Mouse (Mus musculus) midbrain, postnatal 0 days (tissue): ENCODE measurements around the gene Ehd2. TPM values are rescaled to one million over a fixed set of nuclear protein-coding genes. Genes with fewer than 3 reads are reported as not detected.

Experiments used
- ATAC-seq: fragments of 200-750 bp; cut with Nextera tagmentation; 2 replicates; pipeline ENCODE4 v1.8.0; 2017; ENCODE audit warnings: moderate number of reproducible peaks, mild to moderate bottlenecking, moderate TSS enrichment, moderate library complexity; ENCODE audit not compliant: low FRiP score
- DNase-seq: peaks from one replicate; pipeline ENCODE4 v3.0.0-alpha.2; 2015; ENCODE audit warnings: low spot score
- H3K27ac ChIP-seq: fragments of 300-500 bp; sonication (generic); 2 replicates; pipeline ENCODE4 v1.5.1; 2014; ENCODE audit warnings: low read depth, mild to moderate bottlenecking, low read length, mixed read lengths
- H3K27me3 ChIP-seq: fragments of 300-500 bp; sonication (generic); 2 replicates; pipeline ENCODE4 v1.6.1; 2014; ENCODE audit warnings: low read length, control low read depth, mixed read lengths; ENCODE audit not compliant: insufficient read depth
- H3K36me3 ChIP-seq: fragments of 300-500 bp; sonication (generic); 2 replicates; pipeline ENCODE4 v1.6.1; 2014; ENCODE audit warnings: low read length, control low read depth, mixed read lengths; ENCODE audit not compliant: insufficient read depth
- H3K4me1 ChIP-seq: fragments of 300-500 bp; sonication (generic); 2 replicates; pipeline ENCODE4 v1.6.1; 2014; ENCODE audit warnings: mild to moderate bottlenecking, control low read depth, antibody characterized with exemption, low read length, mixed read lengths; ENCODE audit not compliant: insufficient read depth
- H3K4me2 ChIP-seq: fragments of 300-500 bp; sonication (generic); 2 replicates; pipeline ENCODE4 v1.6.1; 2014; ENCODE audit warnings: low read depth, mild to moderate bottlenecking, low read length, mixed read lengths; ENCODE audit not compliant: poor library complexity, severe bottlenecking
- H3K4me3 ChIP-seq: fragments of 300-500 bp; sonication (generic); 2 replicates; pipeline ENCODE4 v1.5.1; 2014; ENCODE audit warnings: low read depth, mild to moderate bottlenecking, low read length, moderate library complexity
- H3K9ac ChIP-seq: fragments of 300-500 bp; sonication (generic); replicated peaks from 2 replicates; pipeline ENCODE4 v1.6.1; 2014; ENCODE audit warnings: mild to moderate bottlenecking, low read length, moderate library complexity, mixed read lengths; ENCODE audit not compliant: poor library complexity, severe bottlenecking
- H3K9me3 ChIP-seq: fragments of 300-500 bp; sonication (generic); 2 replicates; pipeline ENCODE4 v1.6.1; 2016; ENCODE audit warnings: low read length, control low read depth
- CTCF ChIP-seq: IDR thresholded peaks from 2 replicates; pipeline ENCODE4 v1.5.1; 2016; ENCODE audit warnings: antibody characterized with exemption, mild to moderate bottlenecking
- WGBS: fragments of 180-500 bp; shearing (Covaris S2); extraction: QIAGEN DNeasy Blood & Tissue Kit; methylation state at CpG from one replicate; pipeline ENCODE4 v1.1.7; 2014; 5-methylcytosine and 5-hydroxymethylcytosine counted together
- polyA plus RNA-seq: library from polyadenylated mRNA; unstranded; fragments of >200 nt; fragmentation: Nextera tagmentation; extraction: Ambion mirVana; gene quantifications from 2 replicates; pipeline ENCODE4 v1.2.1, GENCODE M21; 2015
- total RNA-seq: library from RNA; depleted of rRNA; stranded (reverse); fragments of >200 nt; gene quantifications from 2 replicates; pipeline ENCODE4 v1.2.3, GENCODE M21; 2014

Gene Ehd2
- total and polyA plus RNA-seq, 2 experiments from 2014 or later, result 3.9 to 5.9 TPM

GRCm38 (mm10) chr7:16011418-16012085, 44.2 kb upstream of the Ehd2 start:
- WGBS, result 89% methylated on average over 7 of the region's 7 CpGs
- no peak for TF ChIP-seq CTCF
- no peaks in the 10 kb centered on the region for H3K27me3 ChIP-seq
- no peak overlapping the region for H3K9ac ChIP-seq
- DNase-seq (no peak), ATAC-seq (no peak)
- no peak overlapping the region for H3K27ac ChIP-seq
- H3K4me3 ChIP-seq, result no peak overlapping the region
- H3K4me1 ChIP-seq, result no peaks in the 10 kb centered on the region
- no peak overlapping the region for H3K4me2 ChIP-seq
- H3K9me3 ChIP-seq, result no peaks in the 10 kb centered on the region
- H3K36me3 ChIP-seq, result no peaks in the 10 kb centered on the region

GRCm38 (mm10) chr7:16010649-16011048, 43.3 kb upstream of the Ehd2 start:
- Histone ChIP-seq H3K36me3 (no peaks in the 10 kb centered on the region), H3K4me1 (no peaks in the 10 kb centered on the region), H3K4me3 (no peak overlapping the region), H3K27ac (no peak overlapping the region), H3K27me3 (no peaks in the 10 kb centered on the region), H3K9ac (no peak overlapping the region), H3K4me2 (no peak overlapping the region), H3K9me3 (no peaks in the 10 kb centered on the region)
- DNase-seq, result no peak
- 72% methylated on average over 5 of the region's 5 CpGs for WGBS
- ATAC-seq, result no peak
- TF ChIP-seq CTCF, result no peak

GRCm38 (mm10) chr7:16009636-16010035, 42.3 kb upstream of the Ehd2 start:
- DNase-seq (no peak), ATAC-seq (no peak)
- TF ChIP-seq CTCF, result no peak

GRCm38 (mm10) chr7:16005020-16005419, 37.7 kb upstream of the Ehd2 start:
- ATAC-seq (no peak), DNase-seq (peak; percentile 12)
- no peak overlapping the region for H3K27ac ChIP-seq
- no peaks in the 10 kb centered on the region for H3K4me1 ChIP-seq
- H3K27me3 ChIP-seq, result no peaks in the 10 kb centered on the region
- 65% methylated on average over 3 of the region's 3 CpGs for WGBS
- H3K4me2 ChIP-seq, result no peak overlapping the region
- H3K9me3 ChIP-seq, result no peaks in the 10 kb centered on the region
- no peak overlapping the region for H3K9ac ChIP-seq
- TF ChIP-seq CTCF, result no peak
- no peaks in the 10 kb centered on the region for H3K36me3 ChIP-seq
- no peak overlapping the region for H3K4me3 ChIP-seq

More at GRCm38 (mm10) chr7:16009636-16010035, 42.3 kb upstream of the Ehd2 start:
- no peak overlapping the region for H3K27ac ChIP-seq
- WGBS, result 77% methylated on average over 7 of the region's 7 CpGs
- H3K27me3 ChIP-seq, result no peaks in the 10 kb centered on the region
- H3K9me3 ChIP-seq, result no peaks in the 10 kb centered on the region
- H3K36me3 ChIP-seq, result no peaks in the 10 kb centered on the region
- no peak overlapping the region for H3K4me2 ChIP-seq
- H3K9ac ChIP-seq, result no peak overlapping the region
- no peaks in the 10 kb centered on the region for H3K4me1 ChIP-seq
- no peak overlapping the region for H3K4me3 ChIP-seq

GRCm38 (mm10) chr7:16004177-16004856, 37.0 kb upstream of the Ehd2 start:
- WGBS, result 50% methylated on average over 12 of the region's 12 CpGs
- no peak for DNase-seq

GRCm38 (mm10) chr7:16003032-16003431, 35.7 kb upstream of the Ehd2 start:
- no peaks in the 10 kb centered on the region for H3K4me1 ChIP-seq
- ATAC-seq (no peak), DNase-seq (no peak)
- no peaks in the 10 kb centered on the region for H3K27me3 ChIP-seq
- 0 out of 2 replicates have a peak overlapping the region, but pooled peaks have one; percentile 6 for H3K27ac ChIP-seq
- H3K36me3 ChIP-seq, result no peaks in the 10 kb centered on the region; the same call in 1 of the 2 replicates
- WGBS, result 88% methylated on average over 4 of the region's 4 CpGs
- H3K4me3 ChIP-seq, result no peak overlapping the region
- no peak overlapping the region for H3K4me2 ChIP-seq
- H3K9ac ChIP-seq, result no peak overlapping the region
- no peak for TF ChIP-seq CTCF
- no peaks in the 10 kb centered on the region for H3K9me3 ChIP-seq

More at GRCm38 (mm10) chr7:16004177-16004856, 37.0 kb upstream of the Ehd2 start:
- Histone ChIP-seq H3K9ac (no peak overlapping the region), H3K9me3 (no peaks in the 10 kb centered on the region), H3K4me3 (no peak overlapping the region), H3K27me3 (no peaks in the 10 kb centered on the region), H3K4me2 (no peak overlapping the region), H3K4me1 (no peaks in the 10 kb centered on the region), H3K36me3 (no peaks in the 10 kb centered on the region), H3K27ac (no peak overlapping the region)
- ATAC-seq, result no peak
- TF ChIP-seq CTCF, result no peak
